Mouse (Mus musculus) spleen, adult 2 months (tissue): Measurements from ENCODE around the gene Scarb2.

ENCODE experiments used
- CTCF ChIP-seq: fragments of 200-500 bp; IDR thresholded peaks from 2 replicates; pipeline ENCODE4 v1.5.1; 2011; ENCODE audit warnings: mild to moderate bottlenecking, inconsistent platforms; ENCODE audit not compliant: insufficient read depth, insufficient read length, insufficient replicate concordance; ENCODE audit errors: extremely low read depth
- POLR2A ChIP-seq: fragments of 200-500 bp; IDR thresholded peaks from 2 replicates; pipeline ENCODE4 v1.6.1; 2011; ENCODE audit warnings: low read depth, low read length, inconsistent platforms

DNA sequence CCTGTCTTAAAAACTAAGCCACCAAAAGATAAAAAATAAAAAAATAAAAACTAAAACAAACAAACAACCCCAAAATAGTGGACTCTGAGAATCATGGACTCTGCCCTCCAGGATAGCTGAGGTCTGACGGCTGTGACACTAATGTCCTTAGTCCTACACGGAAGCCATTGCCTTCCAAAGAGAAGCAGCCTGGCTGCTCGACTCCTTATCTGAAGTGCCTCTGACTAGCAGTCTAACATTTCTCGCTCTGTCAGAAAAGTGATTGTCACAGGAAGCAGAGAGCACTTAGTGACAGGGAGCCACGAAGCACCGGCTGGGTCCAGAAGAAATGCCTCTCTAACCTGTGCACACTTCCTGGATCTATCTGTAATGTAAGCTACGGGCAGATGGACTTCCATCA, 63.7 kb downstream of the Scarb2 start:
- TF ChIP-seq CTCF (no peak), POLR2A (no peak)
